Mouse (Mus musculus): ENCODE data around the gene Nsmce4a.

DNA sequence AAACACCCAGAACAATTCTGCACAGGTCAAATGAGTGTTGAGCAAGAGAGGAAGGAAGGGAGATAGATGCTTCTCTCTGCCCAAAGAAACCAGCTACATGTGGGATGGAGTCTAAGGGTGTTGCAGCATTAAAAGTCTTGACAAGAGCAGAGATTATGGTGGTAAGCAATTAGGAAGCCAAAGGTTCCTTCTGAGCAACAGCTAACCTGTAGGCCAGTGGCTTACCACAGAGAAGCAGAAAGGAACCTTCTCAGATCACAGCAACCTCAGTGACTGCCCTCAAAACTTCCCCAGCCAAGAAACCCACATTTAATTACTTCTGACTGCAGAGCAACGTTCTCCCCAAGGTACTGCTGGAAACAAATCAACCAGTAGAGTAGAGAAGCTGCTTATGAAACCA is 71.4 kb downstream of the Nsmce4a start:
- TF ChIP-seq POLR2A (IDR thresholded peaks at IDR 0.05; ENCODE audit: low read depth, low read length) (no peak), CTCF (conservative IDR thresholded peaks at IDR 0.05; ENCODE audit: insufficient read depth, insufficient read length, low read depth, low read length) (no peak)

Data from kidney, adult 2 months (tissue).